Mouse (Mus musculus) lung, adult 18-20 months (tissue): ENCODE measurements around the gene Adamts1.

Experiments used
- DNase-seq, 2 experiments: peaks; one replicate each; pipeline ENCODE4 v3.0.0; 2022; ENCODE audit warnings: mixed read lengths in 2 of 2

Adamts1 gene

GRCm38 (mm10) chr16:85765167-85765566 is 37.7 kb downstream of the Adamts1 start:
- DNase-seq: no peak

- no peak for DNase-seq
These were observed 40.8 kb downstream of the Adamts1 start for GRCm38 (mm10) chr16:85762052-85762665.

GRCm38 (mm10) chr16:85760961-85761580 is 41.8 kb downstream of the Adamts1 start:
- no peak for DNase-seq

- peak; percentile 65 to 83 for DNase-seq
These were observed 46.7 kb downstream of the Adamts1 start for GRCm38 (mm10) chr16:85756101-85756819.

GRCm38 (mm10) chr16:85749335-85749734 is 53.6 kb downstream of the Adamts1 start:
- DNase-seq: peak; percentile 16 to 34

GRCm38 (mm10) chr16:85747589-85748360 is 55.1 kb downstream of the Adamts1 start:
- DNase-seq: peak; percentile 85 to 91

- DNase-seq: no peak
These were observed 56.5 kb downstream of the Adamts1 start for GRCm38 (mm10) chr16:85746386-85746785.
